Mouse (Mus musculus) neural tube, postnatal 0 days (tissue): Measurements from ENCODE around the gene Commd8. TPM values are rescaled to one million over a fixed set of nuclear protein-coding genes. Genes with fewer than 3 reads are reported as not detected.

Experiments used
- polyA plus RNA-seq: library from polyadenylated mRNA; unstranded; fragments of >200 nt; fragmentation: Nextera tagmentation; extraction: Ambion mirVana; gene quantifications from 2 replicates; pipeline ENCODE4 v1.2.1, GENCODE M21; 2015

The Commd8 gene
- polyA plus RNA-seq, result 133 and 135 TPM in 2 replicates

GRCm38 (mm10) chr5:72167594-72168284, at the start of gene Commd8:
Gene Commd8 (minus strand): TSS chr5:72168189.

